Mouse (Mus musculus): Measurements from ENCODE around the gene Zfp821.

GRCm38 (mm10) chr8:109662328-109662727 lies 43.0 kb upstream of the Zfp821 start:
- TF ChIP-seq GATA1 (IDR thresholded peaks at IDR 0.05; ENCODE audit: borderline replicate concordance, low read length), result no peak
- TF ChIP-seq CTCF (IDR thresholded peaks at IDR 0.05; ENCODE audit: low read depth, low read length), result no peak
- no peak for TF ChIP-seq TAL1 (conservative IDR thresholded peaks at IDR 0.05; ENCODE audit: low read depth, low read length)
- no peak for TF ChIP-seq GATA2 (IDR thresholded peaks at IDR 0.05; ENCODE audit: borderline replicate concordance, low read depth, low read length)
